Mouse (Mus musculus) neural tube, embryonic 15.5 days (tissue): ENCODE measurements around the gene Notch1. TPM values are rescaled to one million over a fixed set of nuclear protein-coding genes. Genes with fewer than 3 reads are reported as not detected.
A peak's percentile ranks its signal among the peaks of the same experiment; 100 is the strongest.

Experiments
- ATAC-seq: fragments of 200-750 bp; cut with Nextera tagmentation; 2 replicates; pipeline ENCODE4 v1.8.0; 2017; ENCODE audit warnings: mild to moderate bottlenecking, moderate TSS enrichment, moderate library complexity; ENCODE audit not compliant: low FRiP score
- H3K27ac ChIP-seq: fragments of 300-500 bp; sonication (generic); replicated peaks from 2 replicates; pipeline ENCODE4 v1.5.1; 2015; ENCODE audit warnings: mild to moderate bottlenecking, inconsistent platforms
- H3K27me3 ChIP-seq: fragments of 300-500 bp; sonication (generic); replicated peaks from 2 replicates; pipeline ENCODE4 v1.6.1; 2015; ENCODE audit warnings: inconsistent platforms
- H3K36me3 ChIP-seq: fragments of 300-500 bp; sonication (generic); 2 replicates; pipeline ENCODE4 v1.6.1; 2015; ENCODE audit warnings: inconsistent platforms
- H3K4me1 ChIP-seq: fragments of 300-500 bp; sonication (generic); 2 replicates; pipeline ENCODE4 v1.6.1; 2015; ENCODE audit warnings: inconsistent platforms
- H3K4me2 ChIP-seq: fragments of 300-500 bp; sonication (generic); 2 replicates; pipeline ENCODE4 v1.6.1; 2015; ENCODE audit warnings: inconsistent platforms, mild to moderate bottlenecking, moderate library complexity
- H3K4me3 ChIP-seq: fragments of 300-500 bp; sonication (generic); replicated peaks from 2 replicates; pipeline ENCODE4 v1.5.1; 2015; ENCODE audit warnings: mild to moderate bottlenecking, inconsistent platforms
- H3K9ac ChIP-seq: fragments of 300-500 bp; sonication (generic); replicated peaks from 2 replicates; pipeline ENCODE4 v1.6.1; 2015; ENCODE audit warnings: mild to moderate bottlenecking, inconsistent platforms
- H3K9me3 ChIP-seq: fragments of 300-500 bp; sonication (generic); replicated peaks from 2 replicates; pipeline ENCODE4 v1.6.1; 2016; ENCODE audit warnings: inconsistent platforms
- WGBS: fragments of 180-500 bp; shearing (Covaris S2); methylation state at CpG from one replicate; pipeline ENCODE4 v1.1.7; 2015; ENCODE audit warnings: mixed read lengths; 5-methylcytosine and 5-hydroxymethylcytosine counted together
- polyA plus RNA-seq: library from polyadenylated mRNA; unstranded; fragments of >200 nt; fragmentation: Nextera tagmentation; extraction: Ambion mirVana; gene quantifications from 2 replicates; pipeline ENCODE4 v1.2.1, GENCODE M21; 2015

The Notch1 gene
- polyA plus RNA-seq, 1 experiment from 2014 or later: 11.7 TPM

GRCm38 (mm10) chr2:26497861-26498533 lies 18.5 kb downstream of the Notch1 start:
- 59% methylated on average over 11 of the region's 11 CpGs for WGBS
- Histone ChIP-seq H3K27ac (peak overlapping the region; percentile 80), H3K36me3 (no peaks in the 10 kb centered on the region), H3K4me3 (no peak overlapping the region), H3K27me3 (peaks cover 5% of the 10 kb centered on the region; the same call in 1 of the 2 replicates), H3K4me1 (peaks cover 98% of the 10 kb centered on the region), H3K4me2 (peak overlapping the region; percentile 85), H3K9me3 (no peaks in the 10 kb centered on the region), H3K9ac (no peak overlapping the region)
- ATAC-seq: no peak

- H3K4me3 ChIP-seq: no peak overlapping the region
- H3K36me3 ChIP-seq: no peaks in the 10 kb centered on the region
- H3K4me2 ChIP-seq: peak overlapping the region; percentile 85
- H3K4me1 ChIP-seq: peaks cover 98% of the 10 kb centered on the region
- WGBS: 62% methylated on average over 3 of the region's 3 CpGs
- H3K27me3 ChIP-seq: no peaks in the 10 kb centered on the region
- no peak overlapping the region for H3K9ac ChIP-seq
- no peaks in the 10 kb centered on the region for H3K9me3 ChIP-seq
- peak overlapping the region; percentile 48 for H3K27ac ChIP-seq
- no peak for ATAC-seq
These were observed 20.0 kb downstream of the Notch1 start for GRCm38 (mm10) chr2:26496451-26496850.

GRCm38 (mm10) chr2:26495701-26496100 lies 20.8 kb downstream of the Notch1 start:
- peak overlapping the region; percentile 85; the same call in 1 of the 2 replicates for H3K4me2 ChIP-seq
- no peak overlapping the region for H3K9ac ChIP-seq
- H3K4me1 ChIP-seq: peaks cover 98% of the 10 kb centered on the region
- H3K4me3 ChIP-seq: no peak overlapping the region
- WGBS: 66% methylated on average over 2 of the region's 2 CpGs
- H3K27me3 ChIP-seq: no peaks in the 10 kb centered on the region
- H3K27ac ChIP-seq: peak overlapping the region; percentile 48; the same call in 1 of the 2 replicates
- H3K9me3 ChIP-seq: no peaks in the 10 kb centered on the region
- no peak for ATAC-seq
- H3K36me3 ChIP-seq: no peaks in the 10 kb centered on the region

GRCm38 (mm10) chr2:26494991-26495390 lies 21.5 kb downstream of the Notch1 start:
- Histone ChIP-seq H3K27me3 (no peaks in the 10 kb centered on the region), H3K27ac (peak overlapping the region; percentile 67), H3K4me3 (no peak overlapping the region), H3K9ac (no peak overlapping the region), H3K4me2 (peak overlapping the region; percentile 33), H3K36me3 (no peaks in the 10 kb centered on the region), H3K4me1 (peaks cover 97% of the 10 kb centered on the region), H3K9me3 (no peaks in the 10 kb centered on the region)
- WGBS: 64% methylated on average over 5 of the region's 5 CpGs
- no peak for ATAC-seq

DNA sequence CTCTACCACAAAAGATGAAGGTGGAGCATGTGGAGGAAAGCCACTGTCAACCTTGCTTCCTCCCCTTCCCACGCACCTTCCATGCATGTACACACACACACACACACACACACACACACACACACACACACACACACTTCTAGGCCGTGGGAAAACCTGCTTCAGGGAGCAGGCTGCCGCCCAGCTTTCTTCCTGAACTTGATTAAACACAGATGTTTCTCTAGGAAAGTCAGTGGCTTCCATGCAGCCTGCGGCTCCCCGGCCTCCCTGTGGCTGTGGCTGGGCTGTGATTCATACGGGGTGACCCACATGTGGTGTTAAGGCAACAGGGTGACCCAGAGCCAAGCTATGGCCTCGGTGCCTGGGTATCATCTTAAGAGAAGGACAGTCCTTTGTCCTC lies 22.1 kb downstream of the Notch1 start:
- no peaks in the 10 kb centered on the region for H3K36me3 ChIP-seq
- H3K4me3 ChIP-seq: no peak overlapping the region
- H3K9ac ChIP-seq: no peak overlapping the region
- peak overlapping the region; percentile 67 for H3K27ac ChIP-seq
- 56% methylated on average over 7 of the region's 7 CpGs for WGBS
- H3K27me3 ChIP-seq: no peaks in the 10 kb centered on the region
- no peak for ATAC-seq
- H3K9me3 ChIP-seq: no peaks in the 10 kb centered on the region
- H3K4me2 ChIP-seq: peak overlapping the region; percentile 33
- peaks cover 97% of the 10 kb centered on the region for H3K4me1 ChIP-seq

- Histone ChIP-seq H3K4me2 (peak overlapping the region; percentile 33), H3K4me3 (no peak overlapping the region), H3K36me3 (no peaks in the 10 kb centered on the region), H3K27me3 (no peaks in the 10 kb centered on the region), H3K9me3 (no peaks in the 10 kb centered on the region), H3K4me1 (peaks cover 97% of the 10 kb centered on the region), H3K27ac (peak overlapping the region; percentile 67), H3K9ac (peak overlapping the region; percentile 20; the same call in 1 of the 2 replicates)
- 27% methylated on average over 9 of the region's 9 CpGs for WGBS
- no peak for ATAC-seq
These were observed 23.3 kb downstream of the Notch1 start for GRCm38 (mm10) chr2:26493021-26493781.

GRCm38 (mm10) chr2:26490760-26491301 lies 25.6 kb downstream of the Notch1 start:
- no peak overlapping the region; the same call in 1 of the 2 replicates for H3K4me2 ChIP-seq
- H3K4me1 ChIP-seq: peaks cover 98% of the 10 kb centered on the region
- no peak overlapping the region for H3K9ac ChIP-seq
- H3K27ac ChIP-seq: peak overlapping the region; percentile 87
- no peaks in the 10 kb centered on the region for H3K9me3 ChIP-seq
- no peak for ATAC-seq
- WGBS: 23% methylated on average over 4 of the region's 4 CpGs
- H3K4me3 ChIP-seq: no peak overlapping the region
- H3K36me3 ChIP-seq: no peaks in the 10 kb centered on the region
- no peaks in the 10 kb centered on the region for H3K27me3 ChIP-seq

GRCm38 (mm10) chr2:26488535-26489135 lies 27.8 kb downstream of the Notch1 start:
- peaks cover 98% of the 10 kb centered on the region for H3K4me1 ChIP-seq
- 38% methylated on average over 9 of the region's 9 CpGs for WGBS
- H3K27me3 ChIP-seq: no peaks in the 10 kb centered on the region
- ATAC-seq: no peak
- H3K9ac ChIP-seq: no peak overlapping the region
- H3K27ac ChIP-seq: peak overlapping the region; percentile 87
- H3K4me3 ChIP-seq: no peak overlapping the region
- H3K9me3 ChIP-seq: no peaks in the 10 kb centered on the region
- H3K36me3 ChIP-seq: no peaks in the 10 kb centered on the region
- peak overlapping the region; percentile 43; the same call in 1 of the 2 replicates for H3K4me2 ChIP-seq

- Histone ChIP-seq H3K27ac (peak overlapping the region; percentile 87), H3K36me3 (no peaks in the 10 kb centered on the region), H3K4me2 (peak overlapping the region; percentile 43), H3K4me1 (peaks cover 96% of the 10 kb centered on the region), H3K4me3 (0 out of 2 replicates have a peak overlapping the region, but pooled peaks have one; percentile 1), H3K27me3 (no peaks in the 10 kb centered on the region), H3K9me3 (no peaks in the 10 kb centered on the region), H3K9ac (no peak overlapping the region; the same call in 1 of the 2 replicates)
- peak; percentile 58 for ATAC-seq
- 12% methylated on average over 18 of the region's 18 CpGs for WGBS
These were observed 29.0 kb downstream of the Notch1 start for GRCm38 (mm10) chr2:26487322-26488021.

DNA sequence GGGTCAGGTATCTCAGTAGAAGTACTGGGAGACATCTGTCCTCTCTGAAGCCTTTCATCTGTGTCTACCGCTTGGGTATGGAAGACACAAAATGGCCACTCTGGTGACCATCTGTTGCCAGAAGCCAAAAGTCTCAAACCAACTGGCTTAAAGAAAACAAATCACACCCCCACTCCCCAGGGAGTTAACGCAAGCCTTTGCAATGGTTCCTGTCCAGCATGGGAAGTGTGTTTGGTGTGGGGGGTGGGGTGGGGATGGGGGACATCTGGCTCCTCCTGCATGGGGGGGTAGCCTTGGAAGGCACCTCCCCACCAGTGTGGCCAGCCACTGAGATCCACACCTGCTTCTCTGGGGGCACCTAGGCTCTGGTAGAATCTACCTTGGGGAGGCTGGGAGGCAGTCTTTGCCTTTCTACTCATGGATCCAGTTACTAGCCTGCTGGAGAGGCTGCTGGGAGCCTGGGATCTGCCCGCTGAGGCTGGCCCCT lies 29.6 kb downstream of the Notch1 start:
- no peak overlapping the region for H3K9ac ChIP-seq
- WGBS: 10% methylated on average over 3 of the region's 3 CpGs
- no peak overlapping the region for H3K4me3 ChIP-seq
- H3K27ac ChIP-seq: peak overlapping the region; percentile 87
- no peaks in the 10 kb centered on the region for H3K27me3 ChIP-seq
- no peaks in the 10 kb centered on the region for H3K36me3 ChIP-seq
- H3K4me1 ChIP-seq: peaks cover 96% of the 10 kb centered on the region
- no peaks in the 10 kb centered on the region for H3K9me3 ChIP-seq
- no peak for ATAC-seq
- peak overlapping the region; percentile 43 for H3K4me2 ChIP-seq
